Mouse (Mus musculus): ENCODE results near the gene Tmem211. TPM values are rescaled to one million over a fixed set of nuclear protein-coding genes. Genes with fewer than 3 reads are reported as not detected.

Gene Tmem211
- polyA plus RNA-seq, 1 experiment from 2014 or later: not detected

- Histone ChIP-seq H3K4me3 (replicated peaks) (no peak overlapping the region), H3K36me3 (no peaks in the 10 kb centered on the region), H3K27ac (0 out of 2 replicates have a peak overlapping the region, but pooled peaks have one; percentile 7), H3K9me3 (no peaks in the 10 kb centered on the region), H3K4me1 (replicated peaks) (peaks cover 5% of the 10 kb centered on the region; the same call in 1 of the 2 replicates), H3K4me2 (no peak overlapping the region), H3K9ac (replicated peaks) (no peak overlapping the region), H3K27me3 (peaks cover 20% of the 10 kb centered on the region)
- 83% methylated on average over 8 of the region's 8 CpGs for WGBS
- no peak for ATAC-seq (ENCODE audit: insufficient number of reproducible peaks, insufficient read depth, low FRiP score, low TSS enrichment, low read depth)
Measured at GRCm38 (mm10) chr5:113214041-113214440, 12.7 kb upstream of the Tmem211 start.

- Histone ChIP-seq H3K4me1 (replicated peaks) (peaks cover under 1% of the 10 kb centered on the region; the same call in 1 of the 2 replicates), H3K4me2 (no peak overlapping the region), H3K9ac (replicated peaks) (no peak overlapping the region), H3K27ac (no peak overlapping the region), H3K36me3 (no peaks in the 10 kb centered on the region), H3K9me3 (no peaks in the 10 kb centered on the region), H3K27me3 (peaks cover 24% of the 10 kb centered on the region), H3K4me3 (replicated peaks) (no peak overlapping the region)
- WGBS: 68% methylated on average over 11 of the region's 11 CpGs
- ATAC-seq (ENCODE audit: insufficient number of reproducible peaks, insufficient read depth, low FRiP score, low TSS enrichment, low read depth): no peak
Measured at GRCm38 (mm10) chr5:113214455-113214854, 12.3 kb upstream of the Tmem211 start.

GRCm38 (mm10) chr5:113215610-113216011, 11.1 kb upstream of the Tmem211 start:
- Histone ChIP-seq H3K27me3 (peaks cover 36% of the 10 kb centered on the region), H3K4me3 (replicated peaks) (no peak overlapping the region), H3K4me1 (replicated peaks) (peaks cover under 1% of the 10 kb centered on the region; the same call in 1 of the 2 replicates), H3K9me3 (no peaks in the 10 kb centered on the region), H3K36me3 (no peaks in the 10 kb centered on the region), H3K9ac (replicated peaks) (no peak overlapping the region), H3K4me2 (no peak overlapping the region), H3K27ac (no peak overlapping the region)
- no peak for ATAC-seq (ENCODE audit: insufficient number of reproducible peaks, insufficient read depth, low FRiP score, low TSS enrichment, low read depth)
- 71% methylated on average over 9 of the region's 9 CpGs for WGBS

- ATAC-seq (ENCODE audit: insufficient number of reproducible peaks, insufficient read depth, low FRiP score, low TSS enrichment, low read depth): no peak
- no peaks in the 10 kb centered on the region for H3K9me3 ChIP-seq
- H3K27me3 ChIP-seq: peaks cover 39% of the 10 kb centered on the region
- H3K36me3 ChIP-seq: no peaks in the 10 kb centered on the region
- no peak overlapping the region for H3K4me3 ChIP-seq (replicated peaks)
- no peak overlapping the region for H3K27ac ChIP-seq
- peaks cover 3% of the 10 kb centered on the region; the same call in 1 of the 2 replicates for H3K4me1 ChIP-seq (replicated peaks)
- WGBS: 73% methylated on average over 14 of the region's 14 CpGs
- no peak overlapping the region for H3K9ac ChIP-seq (replicated peaks)
- no peak overlapping the region for H3K4me2 ChIP-seq
Measured at GRCm38 (mm10) chr5:113216328-113216960, 10.3 kb upstream of the Tmem211 start.

GRCm38 (mm10) chr5:113217076-113217475, 9.6 kb upstream of the Tmem211 start:
- Histone ChIP-seq H3K4me3 (replicated peaks) (no peak overlapping the region), H3K9me3 (no peaks in the 10 kb centered on the region), H3K36me3 (no peaks in the 10 kb centered on the region), H3K9ac (replicated peaks) (no peak overlapping the region), H3K27ac (no peak overlapping the region), H3K4me2 (no peak overlapping the region), H3K27me3 (peaks cover 39% of the 10 kb centered on the region), H3K4me1 (replicated peaks) (peaks cover 3% of the 10 kb centered on the region; the same call in 1 of the 2 replicates)
- ATAC-seq (ENCODE audit: insufficient number of reproducible peaks, insufficient read depth, low FRiP score, low TSS enrichment, low read depth): no peak
- WGBS: 78% methylated on average over 12 of the region's 12 CpGs

GRCm38 (mm10) chr5:113218617-113219235, 8.0 kb upstream of the Tmem211 start:
- Histone ChIP-seq H3K4me2 (no peak overlapping the region), H3K9ac (replicated peaks) (no peak overlapping the region), H3K9me3 (no peaks in the 10 kb centered on the region), H3K27me3 (peaks cover 39% of the 10 kb centered on the region), H3K36me3 (no peaks in the 10 kb centered on the region), H3K27ac (no peak overlapping the region), H3K4me3 (replicated peaks) (no peak overlapping the region), H3K4me1 (replicated peaks) (peaks cover 3% of the 10 kb centered on the region; the same call in 1 of the 2 replicates)
- WGBS: 68% methylated on average over 17 of the region's 17 CpGs
- no peak for ATAC-seq (ENCODE audit: insufficient number of reproducible peaks, insufficient read depth, low FRiP score, low TSS enrichment, low read depth)

- ATAC-seq (ENCODE audit: insufficient number of reproducible peaks, insufficient read depth, low FRiP score, low TSS enrichment, low read depth): no peak
- Histone ChIP-seq H3K36me3 (no peaks in the 10 kb centered on the region), H3K9me3 (no peaks in the 10 kb centered on the region), H3K4me2 (no peak overlapping the region), H3K27ac (no peak overlapping the region), H3K9ac (replicated peaks) (no peak overlapping the region), H3K4me3 (replicated peaks) (no peak overlapping the region), H3K4me1 (replicated peaks) (peaks cover 3% of the 10 kb centered on the region; the same call in 1 of the 2 replicates), H3K27me3 (peaks cover 39% of the 10 kb centered on the region)
- 70% methylated on average over 6 of the region's 6 CpGs for WGBS
Measured at GRCm38 (mm10) chr5:113219450-113219849, 7.3 kb upstream of the Tmem211 start.

GRCm38 (mm10) chr5:113219876-113220275, 6.8 kb upstream of the Tmem211 start:
- Histone ChIP-seq H3K36me3 (no peaks in the 10 kb centered on the region), H3K9me3 (no peaks in the 10 kb centered on the region), H3K4me3 (replicated peaks) (peak overlapping the region; percentile 54; the same call in 1 of the 2 replicates), H3K4me2 (no peak overlapping the region), H3K4me1 (replicated peaks) (peaks cover 3% of the 10 kb centered on the region; the same call in 1 of the 2 replicates), H3K9ac (replicated peaks) (no peak overlapping the region), H3K27ac (no peak overlapping the region), H3K27me3 (peaks cover 39% of the 10 kb centered on the region)
- ATAC-seq (ENCODE audit: insufficient number of reproducible peaks, insufficient read depth, low FRiP score, low TSS enrichment, low read depth): no peak
- WGBS: 72% methylated on average over 7 of the region's 7 CpGs

- Histone ChIP-seq H3K4me2 (peak overlapping the region; percentile 97), H3K9me3 (no peaks in the 10 kb centered on the region), H3K4me3 (replicated peaks) (peak overlapping the region; percentile 54), H3K36me3 (no peaks in the 10 kb centered on the region), H3K27ac (no peak overlapping the region), H3K4me1 (replicated peaks) (peaks cover 8% of the 10 kb centered on the region; the same call in 1 of the 2 replicates), H3K9ac (replicated peaks) (peak overlapping the region; percentile 71), H3K27me3 (peaks cover 39% of the 10 kb centered on the region)
- 2% methylated on average over 64 of the region's 64 CpGs for WGBS
- peak; percentile 19; the same call in 1 of the 2 replicates for ATAC-seq (ENCODE audit: insufficient number of reproducible peaks, insufficient read depth, low FRiP score, low TSS enrichment, low read depth)
Measured at GRCm38 (mm10) chr5:113220383-113221146, 6.1 kb upstream of the Tmem211 start.

- H3K4me2 ChIP-seq: peak within 1 kb of the TSS; percentile 97
- ATAC-seq (ENCODE audit: insufficient number of reproducible peaks, insufficient read depth, low FRiP score, low TSS enrichment, low read depth): no peak
- H3K27me3 ChIP-seq: peaks cover 39% of the 10 kb centered on the region
- H3K27ac ChIP-seq: no peak within 1 kb of the TSS
- no peaks in the 10 kb centered on the region for H3K36me3 ChIP-seq
- H3K4me1 ChIP-seq (replicated peaks): peaks cover 15% of the 10 kb centered on the region; the same call in 1 of the 2 replicates
- peak within 1 kb of the TSS; percentile 71 for H3K9ac ChIP-seq (replicated peaks)
- H3K9me3 ChIP-seq: no peaks in the 10 kb centered on the region
- H3K4me3 ChIP-seq (replicated peaks): peak within 1 kb of the TSS; percentile 54
- 9% methylated on average over 58 of the region's 62 CpGs for WGBS
Measured at GRCm38 (mm10) chr5:113221147-113221865, 5.4 kb upstream of the Tmem211 start, which contains the start of gene 2900026A02Rik. Gene 2900026A02Rik (minus strand): TSS chr5:113221236.
